Comparison of ENCODE assay signal across 8 mouse cellular contexts in genomic region chr2:155979328-155979991, GRCm38 (mm10). TPM values are rescaled to one million over a fixed set of nuclear protein-coding genes. Genes with fewer than 3 reads are reported as not detected.
DNase-seq lines count a peak whose midpoint lies in the region; ATAC-seq lines count a peak whose summit lies in the region.

No protein-coding gene starts in this region.

- peak; percentile 67 for ATAC-seq in kidney, embryonic 16.5 days (ENCODE audit: low FRiP score, low TSS enrichment)
- ATAC-seq in megakaryocyte progenitor cell, adult 5-6 weeks (replicated peaks; ENCODE audit: poor library complexity): peak; percentile 99
- ATAC-seq in midbrain, embryonic 15.5 days (replicated peaks): no peak

- H3K27me3 ChIP-seq in kidney, embryonic 16.5 days (ENCODE audit: insufficient read depth, low read length): no peaks in the 10 kb centered on the region
- H3K27me3 ChIP-seq in midbrain, embryonic 15.5 days (replicated peaks): no peaks in the 10 kb centered on the region

- H3K9ac ChIP-seq in kidney, embryonic 16.5 days (replicated peaks; ENCODE audit: low read length): no peak overlapping the region
- H3K9ac ChIP-seq in midbrain, embryonic 15.5 days: no peak overlapping the region

- no peaks in the 10 kb centered on the region for H3K4me1 ChIP-seq in kidney, embryonic 16.5 days (ENCODE audit: insufficient read depth, low read length)
- no peaks in the 10 kb centered on the region for H3K4me1 ChIP-seq in midbrain, embryonic 15.5 days

- WGBS in kidney, embryonic 16.5 days: 49% methylated on average over 5 of the region's 5 CpGs
- 87% methylated on average over 5 of the region's 5 CpGs for WGBS in midbrain, embryonic 15.5 days

- H3K36me3 ChIP-seq in kidney, embryonic 16.5 days (ENCODE audit: insufficient read depth, low read length): peaks cover 66% of the 10 kb centered on the region
- H3K36me3 ChIP-seq in midbrain, embryonic 15.5 days (replicated peaks): peaks cover 68% of the 10 kb centered on the region

- H3K27ac ChIP-seq in kidney, embryonic 16.5 days (ENCODE audit: low read length): peak overlapping the region; percentile 16; the same call in 1 of the 2 replicates
- no peak overlapping the region for H3K27ac ChIP-seq in midbrain, embryonic 15.5 days

- H3K9me3 ChIP-seq in kidney, embryonic 16.5 days (ENCODE audit: low read length): no peaks in the 10 kb centered on the region
- H3K9me3 ChIP-seq in midbrain, embryonic 15.5 days: no peaks in the 10 kb centered on the region

- no peak overlapping the region for H3K4me2 ChIP-seq in kidney, embryonic 16.5 days (replicated peaks; ENCODE audit: low read depth, low read length)
- H3K4me2 ChIP-seq in midbrain, embryonic 15.5 days: no peak overlapping the region

- H3K4me3 ChIP-seq in kidney, embryonic 16.5 days (ENCODE audit: low read length): no peak overlapping the region
- H3K4me3 ChIP-seq in midbrain, embryonic 15.5 days: no peak overlapping the region

- peak; percentile 79 to 83 for DNase-seq in B cell, adult 2 months
- DNase-seq in c-Kit-positive CD71-negative TER-119-negative erythroid progenitor cells, embryonic 14.5 days (ENCODE audit: low read depth): peak; percentile 55
- no peak for DNase-seq in layer of hippocampus, postnatal 36 days
- DNase-seq in frontal cortex, postnatal 36 days (ENCODE audit: low spot score in 2 of 2): no peak
- no peak for DNase-seq in right cerebral cortex, postnatal 10 days (ENCODE audit: low spot score in 2 of 2)

RNA-seq across cellular contexts. Expression of gene Cep250, which starts 23.2 kb away (rescaled TPM):
- 18.1 and 19.8 TPM in 2 replicates for polyA plus RNA-seq in kidney, embryonic 16.5 days (2015; fragmentation: Nextera tagmentation; extraction: Ambion mirVana)
- 9.6 and 12.7 TPM in 2 replicates for total RNA-seq in megakaryocyte progenitor cell, adult 5-6 weeks (2015)
- 30.7 and 44.6 TPM in 2 replicates for total RNA-seq in megakaryocyte progenitor cell, adult 5-6 weeks (2017)
- 17.1 and 19.2 TPM in 2 replicates for polyA plus RNA-seq in midbrain, embryonic 15.5 days (2015; fragmentation: Nextera tagmentation; extraction: Ambion mirVana)
- 10 to 100 TPM; 20.1 to 21.5 TPM for total RNA-seq in layer of hippocampus, postnatal 36 days (2021)

RNA-seq across cellular contexts. Expression of gene 6430550D23Rik, which starts 28.3 kb away (rescaled TPM):
- 1.4 and 2.2 TPM in 2 replicates for polyA plus RNA-seq in kidney, embryonic 16.5 days (2015; fragmentation: Nextera tagmentation; extraction: Ambion mirVana)
- total RNA-seq in megakaryocyte progenitor cell, adult 5-6 weeks (2015): 0.10 and 0.74 TPM in 2 replicates
- total RNA-seq in megakaryocyte progenitor cell, adult 5-6 weeks (2017): 0.20 and 0.92 TPM in 2 replicates
- polyA plus RNA-seq in midbrain, embryonic 15.5 days (2015; fragmentation: Nextera tagmentation; extraction: Ambion mirVana): 1.4 and 1.9 TPM in 2 replicates
- 1 to 10 TPM; 1.6 to 2.0 TPM for total RNA-seq in layer of hippocampus, postnatal 36 days (2021)

RNA-seq across cellular contexts. Expression of gene Ergic3, which starts 28.4 kb away (rescaled TPM):
- polyA plus RNA-seq in kidney, embryonic 16.5 days (2015; fragmentation: Nextera tagmentation; extraction: Ambion mirVana): 288 and 302 TPM in 2 replicates
- 206 and 246 TPM in 2 replicates for total RNA-seq in megakaryocyte progenitor cell, adult 5-6 weeks (2015)
- 65.3 and 76.8 TPM in 2 replicates for total RNA-seq in megakaryocyte progenitor cell, adult 5-6 weeks (2017)
- 468 and 485 TPM in 2 replicates for polyA plus RNA-seq in midbrain, embryonic 15.5 days (2015; fragmentation: Nextera tagmentation; extraction: Ambion mirVana)
- 100 to 1,000 TPM; 181 to 202 TPM for total RNA-seq in layer of hippocampus, postnatal 36 days (2021)

RNA-seq across cellular contexts. Expression of gene Gdf5, which starts 34.3 kb away (rescaled TPM):
- 0.64 and 1.3 TPM in 2 replicates for polyA plus RNA-seq in kidney, embryonic 16.5 days (2015; fragmentation: Nextera tagmentation; extraction: Ambion mirVana)
- not detected in 2 replicates for total RNA-seq in megakaryocyte progenitor cell, adult 5-6 weeks (2015)
- not detected in 2 replicates for total RNA-seq in megakaryocyte progenitor cell, adult 5-6 weeks (2017)
- 0.95 and 1.7 TPM in 2 replicates for polyA plus RNA-seq in midbrain, embryonic 15.5 days (2015; fragmentation: Nextera tagmentation; extraction: Ambion mirVana)
- not detected for total RNA-seq in layer of hippocampus, postnatal 36 days (2021)

RNA-seq across cellular contexts. Expression of gene Gm15557, which starts 38.9 kb away (rescaled TPM):
- not detected in 2 replicates for polyA plus RNA-seq in kidney, embryonic 16.5 days (2015; fragmentation: Nextera tagmentation; extraction: Ambion mirVana)
- total RNA-seq in megakaryocyte progenitor cell, adult 5-6 weeks (2015): not detected in 2 replicates
- not detected in 2 replicates for total RNA-seq in megakaryocyte progenitor cell, adult 5-6 weeks (2017)
- polyA plus RNA-seq in midbrain, embryonic 15.5 days (2015; fragmentation: Nextera tagmentation; extraction: Ambion mirVana): not detected in 2 replicates
- total RNA-seq in layer of hippocampus, postnatal 36 days (2021): not detected

Comparison
In these comparisons a context has a peak if more than half of its experiments do, and no peak if none do; other contexts are left out.
1. DNase-seq: peak in B cell, adult 2 months (2 of 2) and c-Kit-positive CD71-negative TER-119-negative erythroid progenitor cells, embryonic 14.5 days (single experiment); none in layer of hippocampus, postnatal 36 days (0 of 2), frontal cortex, postnatal 36 days (0 of 2) and right cerebral cortex, postnatal 10 days (0 of 2).